Mouse (Mus musculus): ENCODE measurements around the gene Gm13287. TPM values are rescaled to one million over a fixed set of nuclear protein-coding genes. Genes with fewer than 3 reads are reported as not detected.
"Not testable (repeated sequence)": the region's sequence is repeated elsewhere in the genome, so short reads cannot be mapped to it uniquely, and the experiment has no call there.

Gene Gm13287
- not detected in 2 replicates for polyA plus RNA-seq (2016; fragmentation: Nextera tagmentation; extraction: Ambion mirVana)

DNA sequence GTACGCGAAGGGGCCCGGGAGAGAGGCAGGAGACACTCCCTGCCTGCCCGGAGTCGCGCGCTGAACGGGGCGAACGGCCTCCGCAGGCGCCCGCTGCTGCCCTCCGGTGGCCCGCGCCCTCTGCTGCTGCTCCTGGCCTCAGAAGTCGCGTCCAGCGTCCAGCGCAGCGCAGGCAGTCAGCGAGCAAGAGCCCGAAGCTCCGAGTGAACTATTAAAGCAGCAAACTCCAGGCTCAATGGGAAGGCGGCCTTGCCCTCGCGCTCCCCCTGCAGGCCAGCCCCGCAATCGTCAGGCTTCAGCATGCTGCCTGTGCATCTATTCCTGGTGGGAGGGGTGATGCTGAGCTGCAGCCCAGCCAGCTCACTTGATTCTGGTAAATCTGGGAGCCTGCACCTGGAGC is at the start of gene Gm13287:
Gene Gm13287 (plus strand): TSS at position 301 of the 400 bp plus-strand sequence.
- not testable (repeated sequence) for H3K27ac ChIP-seq; H3K4me3 ChIP-seq; ATAC-seq (ENCODE audit: insufficient number of reproducible peaks, insufficient read depth, low FRiP score, low TSS enrichment); H3K4me2 ChIP-seq (replicated peaks); H3K9me3 ChIP-seq; H3K9ac ChIP-seq; H3K27me3 ChIP-seq; H3K4me1 ChIP-seq; H3K36me3 ChIP-seq
- no CpG with 5 or more reads among the region's 29 CpGs for WGBS

DNA sequence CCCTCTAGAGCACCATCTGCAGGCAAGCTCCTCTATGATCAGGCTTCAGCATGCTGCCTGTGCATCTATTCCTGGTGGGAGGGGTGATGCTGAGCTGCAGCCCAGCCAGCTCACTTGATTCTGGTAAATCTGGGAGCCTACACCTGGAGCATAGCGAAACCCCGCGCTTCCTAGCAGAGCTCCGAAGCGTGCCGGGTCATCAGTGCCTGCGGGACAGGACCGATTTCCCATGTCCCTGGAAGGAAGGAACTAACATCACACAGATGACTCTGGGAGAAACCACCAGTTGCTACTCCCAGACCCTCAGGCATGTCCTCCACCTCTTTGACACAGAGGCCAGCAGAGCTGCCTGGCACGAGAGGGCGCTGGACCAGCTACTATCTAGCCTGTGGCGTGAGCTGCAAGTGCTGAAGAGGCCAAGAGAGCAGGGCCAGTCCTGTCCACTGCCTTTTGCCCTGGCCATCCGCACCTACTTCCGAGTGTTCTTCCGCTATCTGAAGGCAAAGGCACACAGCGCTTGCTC is 48.2 kb upstream of the Gm13287 start, which contains the start of gene Gm13271:
Gene Gm13271 (plus strand): TSS at position 51 of the 523 bp plus-strand sequence.
- not testable (repeated sequence) for H3K9ac ChIP-seq; ATAC-seq (ENCODE audit: insufficient number of reproducible peaks, insufficient read depth, low FRiP score, low TSS enrichment); H3K9me3 ChIP-seq; H3K27ac ChIP-seq; H3K4me1 ChIP-seq; H3K36me3 ChIP-seq; H3K27me3 ChIP-seq; H3K4me3 ChIP-seq; H3K4me2 ChIP-seq (replicated peaks)
- WGBS = 75% methylated on average over 15 of the region's 15 CpGs

DNA sequence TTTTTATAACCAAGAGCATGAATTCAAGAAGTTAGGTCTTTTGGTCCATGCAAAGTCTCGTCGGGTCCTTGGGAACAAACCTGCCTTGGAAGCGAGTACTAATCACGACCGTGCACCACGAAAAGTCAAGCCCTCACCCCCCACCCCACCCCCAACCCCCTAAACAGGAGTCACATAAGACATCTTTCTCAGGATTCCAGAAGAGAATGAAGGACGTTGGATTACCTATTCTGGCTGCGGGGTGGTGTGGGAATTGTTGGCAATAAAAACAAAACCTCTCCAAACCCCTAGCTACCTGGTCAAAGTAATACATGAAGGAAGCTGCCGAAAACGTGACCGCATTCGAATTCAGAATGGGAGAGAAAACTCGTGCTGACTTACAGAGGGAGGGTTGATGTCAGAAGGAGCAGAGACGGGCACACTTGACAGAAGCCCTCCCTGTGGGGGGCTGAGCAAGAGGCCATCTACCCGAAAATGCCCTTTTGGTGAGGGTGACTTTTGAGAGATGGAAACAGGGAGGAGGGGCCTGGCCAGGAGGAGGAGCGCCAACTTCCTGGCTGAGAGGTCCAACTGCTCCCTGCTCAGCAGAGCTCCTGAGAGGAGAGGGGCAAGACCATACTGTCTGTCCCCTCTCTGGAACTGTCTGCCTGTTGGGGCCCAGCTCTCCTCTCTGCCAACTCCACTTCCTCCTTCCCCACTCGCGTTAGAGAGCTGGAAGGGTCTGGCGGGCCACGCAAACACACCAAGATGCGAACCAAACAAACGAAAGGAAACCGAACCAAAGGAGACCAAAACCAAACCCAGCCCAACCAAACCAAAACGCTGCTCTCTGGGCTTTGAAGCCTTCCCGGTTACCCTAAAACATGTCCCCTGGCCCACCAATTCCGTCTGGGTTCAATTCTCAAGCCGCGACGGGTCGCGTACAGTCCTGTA is 46.2 kb upstream of the Gm13287 start:
- 13% methylated on average over 28 of the region's 31 CpGs for WGBS
- Histone ChIP-seq H3K4me2 (replicated peaks) (peak overlapping the region; percentile 64), H3K9ac (peak overlapping the region; percentile 48; the same call in 1 of the 2 replicates), H3K27ac (peak overlapping the region; percentile 91), H3K4me3 (peak overlapping the region; percentile 43)
- H3K36me3 ChIP-seq; H3K4me1 ChIP-seq; ATAC-seq (ENCODE audit: insufficient number of reproducible peaks, insufficient read depth, low FRiP score, low TSS enrichment); H3K27me3 ChIP-seq; H3K9me3 ChIP-seq: not testable (repeated sequence)

- H3K4me2 ChIP-seq (replicated peaks) = peak overlapping the region; percentile 64
- peak overlapping the region; percentile 91 for H3K27ac ChIP-seq
- H3K4me1 ChIP-seq, H3K27me3 ChIP-seq, H3K36me3 ChIP-seq, H3K9me3 ChIP-seq: not testable (repeated sequence)
- peak; percentile 100 for ATAC-seq (ENCODE audit: insufficient number of reproducible peaks, insufficient read depth, low FRiP score, low TSS enrichment)
- peak overlapping the region; percentile 43 for H3K4me3 ChIP-seq
- WGBS = 0% methylated on average over 19 of the region's 21 CpGs
- peak overlapping the region; percentile 48; the same call in 1 of the 2 replicates for H3K9ac ChIP-seq
These were observed 45.4 kb upstream of the Gm13287 start for GRCm38 (mm10) chr4:88757628-88758031.

GRCm38 (mm10) chr4:88758751-88759150 is 44.3 kb upstream of the Gm13287 start:
- H3K27me3 ChIP-seq; H3K36me3 ChIP-seq; ATAC-seq (ENCODE audit: insufficient number of reproducible peaks, insufficient read depth, low FRiP score, low TSS enrichment); H3K9me3 ChIP-seq; H3K4me3 ChIP-seq; H3K9ac ChIP-seq; H3K27ac ChIP-seq; H3K4me2 ChIP-seq (replicated peaks); H3K4me1 ChIP-seq: not testable (repeated sequence)
- WGBS = 87% methylated on average over 9 of the region's 9 CpGs

- Histone ChIP-seq H3K4me3 (peak within 1 kb of the TSS; percentile 36), H3K27ac (peak within 1 kb of the TSS; percentile 75; the same call in 1 of the 2 replicates), H3K9ac (peak within 1 kb of the TSS; percentile 44; the same call in 1 of the 2 replicates), H3K4me2 (replicated peaks) (peak within 1 kb of the TSS; percentile 48)
- WGBS = 22% methylated on average over 9 of the region's 14 CpGs
- H3K27me3 ChIP-seq; H3K4me1 ChIP-seq; H3K36me3 ChIP-seq; H3K9me3 ChIP-seq; ATAC-seq (ENCODE audit: insufficient number of reproducible peaks, insufficient read depth, low FRiP score, low TSS enrichment): not testable (repeated sequence)
These were observed 43.3 kb upstream of the Gm13287 start, which contains the start of gene Gm13283 for GRCm38 (mm10) chr4:88759610-88760268. Gene Gm13283 (plus strand): TSS chr4:88760119.

DNA sequence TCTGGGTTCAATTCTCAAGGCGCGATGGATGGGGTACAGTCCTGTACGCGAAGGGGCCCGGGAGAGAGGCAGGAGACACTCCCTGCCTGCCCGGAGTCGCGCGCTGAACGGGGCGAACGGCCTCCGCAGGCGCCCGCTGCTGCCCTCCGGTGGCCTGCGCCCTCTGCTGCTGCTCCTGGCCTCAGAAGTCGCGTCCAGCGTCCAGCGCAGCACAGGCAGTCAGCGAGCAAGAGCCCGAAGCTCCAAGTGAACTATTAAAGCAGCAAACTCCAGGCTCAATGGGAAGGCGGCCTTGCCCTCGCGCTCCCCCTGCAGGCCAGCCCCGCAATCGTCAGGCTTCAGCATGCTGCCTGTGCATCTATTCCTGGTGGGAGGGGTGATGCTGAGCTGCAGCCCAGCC is 42.6 kb upstream of the Gm13287 start:
- Histone ChIP-seq H3K27ac (peak overlapping the region; percentile 75; the same call in 1 of the 2 replicates), H3K4me3 (peak overlapping the region; percentile 36), H3K9ac (peak overlapping the region; percentile 44; the same call in 1 of the 2 replicates), H3K4me2 (replicated peaks) (peak overlapping the region; percentile 48)
- ATAC-seq (ENCODE audit: insufficient number of reproducible peaks, insufficient read depth, low FRiP score, low TSS enrichment); H3K36me3 ChIP-seq; H3K27me3 ChIP-seq; H3K9me3 ChIP-seq; H3K4me1 ChIP-seq: not testable (repeated sequence)
- WGBS = under 1% methylated on average over 23 of the region's 28 CpGs

DNA sequence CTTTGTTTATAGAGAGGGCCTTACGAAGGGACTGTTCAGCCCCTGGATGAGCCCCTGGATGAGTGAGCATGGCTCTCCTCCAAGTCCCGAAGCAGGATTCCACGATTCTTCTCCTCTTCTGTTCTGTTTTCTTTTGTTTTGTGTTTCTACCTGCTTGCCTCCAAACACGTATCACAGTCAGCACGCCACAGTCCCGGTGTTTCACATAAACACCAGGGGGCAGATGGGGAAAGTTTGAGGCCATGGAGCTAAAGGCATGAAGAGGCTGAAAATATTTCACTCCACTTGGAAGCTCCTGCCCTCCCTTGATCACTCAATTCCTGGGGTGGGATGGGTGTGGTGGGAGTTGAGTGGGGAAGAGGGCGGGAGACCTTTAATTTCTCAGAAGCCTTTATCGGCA is 41.3 kb upstream of the Gm13287 start:
- ATAC-seq (ENCODE audit: insufficient number of reproducible peaks, insufficient read depth, low FRiP score, low TSS enrichment); H3K27ac ChIP-seq; H3K36me3 ChIP-seq; H3K4me2 ChIP-seq (replicated peaks); H3K9me3 ChIP-seq; H3K9ac ChIP-seq; H3K4me1 ChIP-seq; H3K4me3 ChIP-seq; H3K27me3 ChIP-seq: not testable (repeated sequence)
- WGBS = 70% methylated on average over 6 of the region's 8 CpGs

DNA sequence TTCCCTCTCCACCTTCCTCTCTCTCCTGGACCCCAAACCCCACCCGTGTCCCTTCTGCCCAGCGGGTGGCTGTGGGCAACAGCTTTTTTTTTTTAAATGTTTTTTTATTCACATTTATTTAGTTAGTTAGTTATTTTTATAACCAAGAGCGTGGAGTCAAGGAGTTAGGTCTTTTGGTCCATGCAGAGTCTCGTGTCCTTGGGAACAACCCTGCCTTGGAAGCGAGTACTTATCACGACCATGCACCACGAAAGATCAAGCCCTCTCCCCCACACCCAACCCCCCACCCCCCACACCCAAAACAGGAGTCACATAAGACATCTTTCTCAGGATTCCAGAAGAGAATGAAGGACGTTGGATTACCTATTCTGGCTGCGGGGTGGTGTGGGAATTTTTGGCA is 40.7 kb upstream of the Gm13287 start:
- not testable (repeated sequence) for H3K27ac ChIP-seq; H3K9ac ChIP-seq; ATAC-seq (ENCODE audit: insufficient number of reproducible peaks, insufficient read depth, low FRiP score, low TSS enrichment); H3K9me3 ChIP-seq; H3K36me3 ChIP-seq; H3K4me1 ChIP-seq; H3K4me3 ChIP-seq; H3K27me3 ChIP-seq; H3K4me2 ChIP-seq (replicated peaks)
- WGBS = 56% methylated on average over 9 of the region's 9 CpGs

DNA sequence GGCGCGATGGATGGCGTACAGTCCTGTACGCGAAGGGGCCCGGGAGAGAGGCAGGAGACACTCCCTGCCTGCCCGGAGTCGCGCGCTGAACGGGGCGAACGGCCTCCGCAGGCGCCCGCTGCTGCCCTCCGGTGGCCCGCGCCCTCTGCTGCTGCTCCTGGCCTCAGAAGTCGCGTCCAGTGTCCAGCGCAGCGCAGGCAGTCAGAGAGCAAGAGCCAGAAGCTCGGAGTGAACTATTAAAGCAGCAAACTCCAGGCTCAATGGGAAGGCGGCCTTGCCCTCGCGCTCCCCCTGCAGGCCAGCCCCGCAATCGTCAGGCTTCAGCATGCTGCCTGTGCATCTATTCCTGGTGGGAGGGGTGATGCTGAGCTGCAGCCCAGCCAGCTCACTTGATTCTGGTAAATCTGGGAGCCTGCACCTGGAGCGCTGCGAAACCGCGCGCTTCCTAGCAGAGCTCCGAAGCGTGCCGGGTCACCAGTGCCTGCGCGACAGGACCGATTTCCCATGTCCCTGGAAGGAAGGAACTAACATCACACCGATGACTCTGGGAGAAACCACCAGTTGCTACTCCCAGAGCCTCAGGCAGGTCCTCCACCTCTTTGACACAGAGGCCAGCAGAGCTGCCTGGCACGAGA is 39.6 kb upstream of the Gm13287 start:
- 0 out of 2 replicates have a peak overlapping the region, but pooled peaks have one; percentile 17 for H3K27ac ChIP-seq
- 4% methylated on average over 26 of the region's 42 CpGs for WGBS

GRCm38 (mm10) chr4:88773534-88773933 is 29.5 kb upstream of the Gm13287 start, which contains the start of gene Gm13290:
Gene Gm13290 (plus strand): TSS chr4:88773834.
- not testable (repeated sequence) for H3K9me3 ChIP-seq; H3K27ac ChIP-seq; H3K4me2 ChIP-seq (replicated peaks); H3K4me3 ChIP-seq; H3K36me3 ChIP-seq; H3K9ac ChIP-seq; H3K4me1 ChIP-seq; ATAC-seq (ENCODE audit: insufficient number of reproducible peaks, insufficient read depth, low FRiP score, low TSS enrichment); H3K27me3 ChIP-seq
- no CpG with 5 or more reads among the region's 32 CpGs for WGBS

More for the DNA sequence above, 39.6 kb upstream of the Gm13287 start:
- not testable (repeated sequence) for H3K9ac ChIP-seq; ATAC-seq (ENCODE audit: insufficient number of reproducible peaks, insufficient read depth, low FRiP score, low TSS enrichment); H3K4me1 ChIP-seq; H3K9me3 ChIP-seq; H3K36me3 ChIP-seq; H3K27me3 ChIP-seq
- H3K4me2 ChIP-seq (replicated peaks) = peak overlapping the region; percentile 49
- H3K4me3 ChIP-seq = peak overlapping the region; percentile 38
